Mouse (Mus musculus) adrenal gland, adult 18-20 months (tissue): ENCODE measurements around the gene Gadl1. TPM values are rescaled to one million over a fixed set of nuclear protein-coding genes. Genes with fewer than 3 reads are reported as not detected.
"Not testable (repeated sequence)": the region's sequence is repeated elsewhere in the genome, so short reads cannot be mapped to it uniquely, and the experiment has no call there.

ENCODE experiments used
- DNase-seq, 2 experiments: peaks; one replicate each; pipeline ENCODE4 v3.0.0; 2021 to 2022; ENCODE audit warnings: low spot score in 2 of 2
- total RNA-seq, 2 experiments: library from RNA; stranded (reverse); gene quantifications; 1 replicate in 1 of 2; 2 replicates in 1 of 2; pipeline ENCODE4 v1.2.3; 2021

Gadl1 gene
- total RNA-seq, 2 experiments from 2014 or later: 0.23 TPM; not detected in 1

- DNase-seq: no peak
Observed at GRCm38 (mm10) chr9:116017091-116017490, 107.8 kb downstream of the Gadl1 start.

GRCm38 (mm10) chr9:116018586-116018985 is 109.3 kb downstream of the Gadl1 start:
- DNase-seq: no peak

DNA sequence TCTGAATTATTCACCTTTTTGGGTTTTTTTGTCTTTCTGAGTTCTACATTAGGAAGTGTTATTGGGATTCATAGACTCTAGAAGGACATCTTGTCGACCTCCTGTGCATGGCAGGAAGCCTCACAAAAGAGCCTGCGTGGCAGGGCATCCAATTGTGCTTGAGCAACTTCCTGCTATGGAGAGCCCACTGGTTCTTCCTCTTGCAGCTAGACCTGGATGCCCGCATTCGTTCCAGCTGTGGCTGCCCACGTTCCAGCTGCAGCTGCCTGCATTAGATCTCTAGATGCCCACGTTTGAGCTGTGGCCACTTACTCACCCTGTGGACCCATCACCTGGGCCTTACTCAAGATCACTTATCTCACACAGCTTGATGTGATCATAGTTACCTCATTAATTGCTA is 116.1 kb downstream of the Gadl1 start:
- no peak for DNase-seq

GRCm38 (mm10) chr9:116029076-116029475 is 119.8 kb downstream of the Gadl1 start:
- DNase-seq: no peak

DNA sequence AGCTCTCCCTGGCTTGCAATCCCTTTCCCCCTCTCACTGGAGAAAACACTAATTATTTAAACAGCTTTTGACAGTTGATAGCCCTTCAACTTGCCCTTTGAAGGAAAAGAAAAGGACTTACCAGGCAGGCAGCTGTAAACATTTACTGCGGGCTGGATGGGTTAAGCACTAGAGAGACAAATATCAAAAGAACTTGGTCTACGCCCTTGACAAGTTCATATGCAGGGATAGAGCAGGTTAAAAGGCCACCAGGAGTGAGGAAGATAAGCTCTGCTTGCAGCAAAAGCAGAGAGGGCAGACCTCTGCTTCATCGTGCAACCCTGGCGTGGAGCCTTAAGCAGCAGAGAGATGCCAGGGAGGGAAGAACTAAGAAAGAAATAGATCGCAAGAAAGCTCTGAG is 123.5 kb downstream of the Gadl1 start:
- DNase-seq: no peak

DNA sequence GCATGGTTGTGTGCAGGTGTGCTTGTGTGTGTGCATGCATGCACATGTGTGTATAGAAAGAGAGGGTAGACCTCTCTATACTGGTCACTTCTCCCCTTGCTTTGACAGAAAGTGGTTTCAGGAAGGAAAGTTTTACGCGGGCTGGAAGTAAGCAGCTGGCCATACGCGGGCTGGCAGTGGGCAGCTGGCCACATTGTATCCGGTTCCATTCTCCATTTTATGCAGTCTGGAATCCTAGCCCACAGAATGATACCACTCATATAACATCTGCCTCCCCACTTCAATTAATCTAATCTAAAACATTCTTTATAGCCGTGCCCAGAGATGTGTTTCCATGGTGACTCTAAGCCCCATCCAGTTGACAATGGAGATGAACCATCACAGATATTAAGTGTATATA is 129.0 kb downstream of the Gadl1 start:
- no peak for DNase-seq

GRCm38 (mm10) chr9:116039981-116040380 is 130.7 kb downstream of the Gadl1 start:
- no peak for DNase-seq

DNA sequence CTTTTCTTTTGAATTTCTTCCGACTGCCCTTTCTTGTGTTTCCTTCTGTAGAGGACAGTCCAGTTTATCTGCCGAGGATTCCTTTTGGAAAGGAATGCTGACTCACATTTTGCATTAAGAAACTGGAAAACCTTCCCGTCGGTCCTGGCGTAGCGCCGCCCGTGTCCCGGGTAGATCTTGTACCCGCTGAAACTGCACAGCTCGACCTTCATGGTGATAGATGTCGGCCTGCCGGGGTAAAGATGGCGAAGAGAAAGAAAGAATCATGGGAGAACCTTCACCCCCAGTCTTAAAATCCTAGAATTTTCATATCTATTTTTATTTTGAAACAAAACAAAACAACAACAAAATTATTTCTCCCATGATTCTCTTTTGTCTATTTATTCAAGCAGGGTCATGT is 131.6 kb downstream of the Gadl1 start:
- not testable (repeated sequence) for DNase-seq

GRCm38 (mm10) chr9:116041369-116041768 is 132.1 kb downstream of the Gadl1 start:
- DNase-seq: no peak

DNA sequence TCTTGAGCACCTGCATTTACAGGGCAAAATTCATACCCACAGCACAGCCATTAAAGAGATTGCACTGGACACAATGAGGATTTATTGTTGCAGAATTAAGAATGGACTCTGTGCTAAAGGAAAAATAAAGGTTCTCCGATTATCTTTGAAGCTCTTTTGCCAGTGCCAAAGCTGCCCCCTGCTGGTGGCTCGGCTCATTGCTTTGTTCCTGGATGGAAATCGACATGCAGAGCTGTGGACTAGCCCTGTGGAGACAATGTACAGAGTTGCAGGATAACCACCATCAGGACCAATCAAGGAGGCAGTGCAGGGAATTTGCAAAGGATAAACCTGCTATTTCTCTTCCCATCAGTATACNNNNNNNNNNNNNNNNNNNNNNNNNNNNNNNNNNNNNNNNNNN is 132.5 kb downstream of the Gadl1 start:
- peak; percentile 82 to 85 for DNase-seq

GRCm38 (mm10) chr9:116049985-116050384 is 140.7 kb downstream of the Gadl1 start:
- no peak for DNase-seq

GRCm38 (mm10) chr9:116053976-116054375 is 144.7 kb downstream of the Gadl1 start:
- no peak for DNase-seq

DNA sequence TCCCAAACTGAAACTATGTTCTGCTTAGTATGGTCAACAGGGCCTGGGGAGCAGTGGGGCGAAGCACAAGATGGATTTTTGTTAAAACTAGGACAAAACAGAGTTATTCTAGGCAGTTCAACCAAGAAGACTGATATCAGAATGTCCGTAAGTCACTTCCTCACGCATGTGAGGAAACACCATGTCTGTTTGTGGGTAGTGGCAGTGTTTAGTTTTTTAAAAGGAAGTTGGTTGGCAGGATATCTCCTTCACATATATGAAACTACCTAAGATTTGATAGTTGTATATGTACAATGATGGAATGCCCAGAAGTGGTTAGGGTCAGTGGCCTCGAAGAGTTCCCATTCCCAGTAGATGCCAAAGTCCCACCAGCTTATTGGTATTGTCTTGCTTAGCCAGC is 149.2 kb downstream of the Gadl1 start:
- DNase-seq: no peak

DNA sequence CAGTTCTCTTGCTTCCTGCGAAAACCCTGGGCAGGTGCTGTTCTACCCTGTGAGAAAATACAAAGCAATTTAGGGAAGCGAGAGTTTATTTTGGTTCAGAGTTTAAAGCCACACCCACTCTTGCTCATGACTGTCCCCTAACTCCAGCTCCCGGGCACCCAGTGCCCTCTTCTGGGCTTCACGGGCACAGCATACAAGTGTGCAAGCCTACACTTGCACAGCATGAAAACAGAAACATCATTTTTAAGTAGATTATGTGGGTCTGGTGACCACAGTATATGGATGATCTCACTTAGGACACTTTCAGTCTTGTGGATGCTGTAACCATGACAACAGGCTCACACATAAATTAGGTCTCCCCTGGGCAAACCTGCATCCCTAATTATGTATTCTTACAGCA is 149.9 kb downstream of the Gadl1 start:
- DNase-seq: no peak

GRCm38 (mm10) chr9:116060691-116061090 is 151.4 kb downstream of the Gadl1 start:
- no peak for DNase-seq

GRCm38 (mm10) chr9:116064774-116065173 is 155.5 kb downstream of the Gadl1 start:
- DNase-seq: no peak

DNA sequence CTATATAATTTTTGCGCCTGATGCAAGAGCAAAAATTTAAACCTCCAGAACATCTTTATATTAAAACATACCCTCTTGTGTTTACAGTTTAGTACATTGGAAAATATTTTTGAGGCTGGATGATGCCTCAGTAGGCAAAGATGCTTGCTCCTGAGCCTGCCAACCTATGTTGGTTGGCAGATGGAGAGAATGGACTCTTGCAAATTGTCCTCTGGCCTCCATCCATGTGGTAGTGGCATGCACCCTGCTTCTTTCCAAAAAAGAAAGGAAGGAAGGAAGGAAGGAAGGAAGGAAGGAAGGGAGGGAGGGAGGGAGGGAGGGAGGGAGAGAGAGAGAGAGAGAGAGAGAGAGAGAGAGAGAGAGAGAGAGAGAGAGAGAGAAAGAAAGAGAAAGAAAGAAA is 162.3 kb downstream of the Gadl1 start:
- DNase-seq: not testable (repeated sequence)

DNA sequence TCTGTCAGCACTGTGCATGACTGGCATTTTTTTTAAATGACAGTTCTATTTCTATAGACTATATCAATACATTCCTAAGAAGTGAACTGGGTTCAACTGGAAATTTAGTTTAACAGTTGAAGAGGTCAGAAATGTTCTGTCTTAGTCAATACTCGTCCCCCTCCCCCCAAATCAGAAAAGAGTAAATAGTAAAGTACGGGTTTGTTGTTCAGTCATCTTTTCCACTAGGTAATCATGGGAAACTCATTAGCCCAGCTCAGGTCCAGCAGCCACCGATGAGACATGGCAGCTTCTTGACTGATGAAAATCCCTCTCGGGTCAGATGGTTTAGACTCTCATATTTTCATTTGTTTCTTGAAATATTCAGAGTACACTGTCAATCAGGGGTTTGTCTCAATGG is 166.9 kb downstream of the Gadl1 start:
- DNase-seq: no peak

DNA sequence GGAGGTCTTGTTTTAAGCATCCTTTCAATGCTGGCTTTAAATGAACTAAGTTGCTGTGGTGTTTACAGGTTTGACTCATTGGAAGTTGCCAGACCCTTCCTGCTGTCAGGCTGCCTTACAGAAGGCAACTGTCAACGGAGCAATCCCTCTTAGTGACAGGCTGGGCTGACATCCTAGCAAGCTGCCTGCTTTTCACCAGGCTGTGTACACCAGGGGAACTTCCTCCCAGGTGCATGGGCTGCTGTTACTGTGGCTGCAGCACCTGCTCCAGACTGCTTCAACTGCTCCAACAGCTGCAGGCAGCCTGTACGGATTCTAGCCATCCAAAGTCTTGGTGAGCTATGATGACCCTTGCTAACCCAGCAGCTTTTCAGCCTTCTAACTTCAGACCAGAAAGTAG is 167.7 kb downstream of the Gadl1 start:
- no peak for DNase-seq

DNA sequence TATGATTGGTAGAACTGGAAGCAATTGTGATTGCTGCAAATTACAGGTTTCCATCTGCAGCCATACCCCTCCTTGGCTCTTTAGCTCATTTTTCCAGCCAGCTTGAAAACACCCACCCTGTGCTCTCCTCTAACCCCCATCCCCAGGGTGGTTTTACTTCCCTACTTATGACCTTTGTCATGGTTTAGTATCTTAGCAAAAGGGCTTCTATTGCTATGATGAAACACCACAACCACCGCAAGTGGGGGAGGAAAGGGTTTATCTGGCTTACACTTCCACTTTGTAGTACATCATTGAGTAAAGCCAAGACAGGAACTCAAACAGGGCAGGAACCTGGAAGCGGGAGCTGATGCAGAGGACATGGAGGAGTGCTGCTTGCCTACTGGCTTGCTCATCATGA is 168.2 kb downstream of the Gadl1 start:
- DNase-seq: no peak

DNA sequence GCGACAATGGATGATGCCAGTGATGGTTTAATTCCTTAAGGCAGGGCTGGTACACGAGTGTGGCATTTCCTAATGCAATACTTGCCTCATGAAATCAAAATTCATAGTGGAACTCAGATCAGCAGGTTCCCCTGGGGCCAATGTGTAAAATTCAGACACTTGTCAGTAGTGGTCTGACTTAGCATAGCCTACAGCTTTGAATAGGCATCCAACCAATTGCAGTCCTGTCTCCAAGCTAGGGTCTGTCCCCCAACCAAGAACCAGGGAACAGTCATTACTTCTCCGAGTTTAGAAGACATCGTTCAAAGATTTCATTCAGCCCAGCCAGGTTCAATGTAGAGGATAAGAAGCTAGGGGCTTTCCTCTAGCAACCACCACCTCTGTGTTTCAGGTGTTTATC is 172.5 kb downstream of the Gadl1 start:
- DNase-seq: no peak

- no peak for DNase-seq
Observed at GRCm38 (mm10) chr9:116083300-116083699, 174.0 kb downstream of the Gadl1 start.

DNA sequence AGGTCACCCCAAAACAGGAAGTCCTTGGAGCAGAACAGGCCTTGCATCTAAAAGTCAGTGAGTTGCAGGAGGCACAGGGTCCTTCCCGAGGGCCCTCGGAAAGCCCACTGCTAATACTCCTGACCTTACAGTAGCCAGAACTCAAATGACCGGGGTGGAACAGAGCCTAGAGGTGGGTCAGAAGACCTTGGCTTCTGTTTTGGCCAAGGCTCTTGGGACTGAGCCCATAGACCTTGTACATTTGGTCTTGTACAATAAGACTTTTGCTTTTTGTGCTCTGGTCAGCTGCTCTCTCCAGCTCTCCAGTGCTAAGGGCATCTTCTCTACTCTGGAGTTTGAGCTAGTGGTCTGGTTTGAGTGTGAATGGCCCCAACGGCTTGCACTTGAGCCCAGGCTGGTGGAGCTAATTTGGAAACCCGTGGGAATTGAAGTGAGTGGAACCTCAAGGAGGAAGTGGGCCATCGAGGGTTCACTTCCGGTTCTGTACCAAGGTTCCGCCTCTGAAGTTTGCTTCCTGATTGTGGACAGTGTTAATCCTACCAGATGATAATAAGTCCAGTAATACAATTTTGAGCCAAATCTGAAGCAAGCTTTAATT is 174.6 kb downstream of the Gadl1 start:
- no peak for DNase-seq
